Mouse (Mus musculus) spleen, adult 2 months (tissue): ENCODE measurements around the gene Tpm3. TPM values are rescaled to one million over a fixed set of nuclear protein-coding genes. Genes with fewer than 3 reads are reported as not detected.

Source experiments
- DNase-seq, 2 experiments: peaks; one replicate each; pipeline versions ENCODE4 v3.0.0 to v3.0.0-alpha.2; 2012 to 2021; ENCODE audit warnings: low spot score in 2 of 2, low read depth in 1 of 2
- H3K27ac ChIP-seq: fragments of 200-500 bp; 2 replicates; pipeline ENCODE4 v1.5.1; 2012; ENCODE audit warnings: low read length, inconsistent platforms; ENCODE audit not compliant: insufficient read depth
- H3K27me3 ChIP-seq: fragments of 200-500 bp; 2 replicates; pipeline ENCODE4 v1.6.1; 2012; ENCODE audit warnings: mild to moderate bottlenecking, moderate library complexity, low read length, inconsistent platforms; ENCODE audit not compliant: control insufficient read depth, insufficient read depth
- H3K36me3 ChIP-seq: fragments of 200-500 bp; 2 replicates; pipeline ENCODE4 v1.6.1; 2012; ENCODE audit warnings: mild to moderate bottlenecking, low read length, inconsistent platforms; ENCODE audit not compliant: control insufficient read depth, insufficient read depth
- H3K4me1 ChIP-seq: fragments of 200-500 bp; 2 replicates; pipeline ENCODE4 v1.6.1; 2011; ENCODE audit warnings: inconsistent platforms; ENCODE audit not compliant: control insufficient read depth, insufficient read depth, insufficient read length
- H3K4me3 ChIP-seq: fragments of 200-500 bp; 2 replicates; pipeline ENCODE4 v1.5.1; 2011; ENCODE audit warnings: mild to moderate bottlenecking, inconsistent platforms; ENCODE audit not compliant: insufficient read depth, insufficient read length; ENCODE audit errors: extremely low read depth
- CTCF ChIP-seq: fragments of 200-500 bp; IDR thresholded peaks from 2 replicates; pipeline ENCODE4 v1.5.1; 2011; ENCODE audit warnings: mild to moderate bottlenecking, inconsistent platforms; ENCODE audit not compliant: insufficient read depth, insufficient read length, insufficient replicate concordance; ENCODE audit errors: extremely low read depth
- POLR2A ChIP-seq: fragments of 200-500 bp; IDR thresholded peaks from 2 replicates; pipeline ENCODE4 v1.6.1; 2011; ENCODE audit warnings: low read depth, low read length, inconsistent platforms
- WGBS: fragments of 180-500 bp; shearing (Covaris S2); methylation state at CpG from one replicate; pipeline ENCODE4 v1.1.7; 2018; 5-methylcytosine and 5-hydroxymethylcytosine counted together
- polyA plus RNA-seq: library from polyadenylated mRNA; depleted of rRNA; stranded (reverse); fragments of >200 nt; gene quantifications from 2 replicates; pipeline ENCODE4 v1.2.3, GENCODE M21; 2012

Tpm3 gene
- polyA plus RNA-seq, 1 experiment: 141 TPM

DNA sequence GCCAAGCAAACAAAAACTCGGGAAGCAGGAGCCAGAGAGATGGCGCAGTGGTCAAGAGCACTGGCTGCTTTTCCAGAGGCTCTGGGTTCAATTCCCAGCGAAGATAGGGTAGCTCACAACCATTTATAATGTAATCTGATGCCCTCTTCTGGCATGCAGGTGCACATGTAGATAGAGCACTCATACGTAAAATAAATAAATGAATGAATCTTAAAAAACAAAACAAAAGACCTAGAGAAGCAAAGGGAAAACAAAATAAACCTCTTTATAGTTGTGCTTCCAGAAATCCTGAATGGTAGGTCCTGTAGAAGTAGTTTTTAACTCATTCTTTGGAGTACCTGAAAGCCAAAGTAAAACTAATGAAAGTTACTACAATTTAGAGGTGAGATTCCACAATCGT is 5.8 kb downstream of the Tpm3 start:
- peaks cover 5% of the 10 kb centered on the region; the same call in 1 of the 2 replicates for H3K4me1 ChIP-seq
- no peak overlapping the region for H3K4me3 ChIP-seq
- no peak overlapping the region for H3K27ac ChIP-seq
- no peaks in the 10 kb centered on the region for H3K36me3 ChIP-seq
- 60% methylated on average over 5 of the region's 5 CpGs for WGBS
- TF ChIP-seq POLR2A (no peak), CTCF (no peak)
- no peaks in the 10 kb centered on the region for H3K27me3 ChIP-seq
- DNase-seq: no peak

DNA sequence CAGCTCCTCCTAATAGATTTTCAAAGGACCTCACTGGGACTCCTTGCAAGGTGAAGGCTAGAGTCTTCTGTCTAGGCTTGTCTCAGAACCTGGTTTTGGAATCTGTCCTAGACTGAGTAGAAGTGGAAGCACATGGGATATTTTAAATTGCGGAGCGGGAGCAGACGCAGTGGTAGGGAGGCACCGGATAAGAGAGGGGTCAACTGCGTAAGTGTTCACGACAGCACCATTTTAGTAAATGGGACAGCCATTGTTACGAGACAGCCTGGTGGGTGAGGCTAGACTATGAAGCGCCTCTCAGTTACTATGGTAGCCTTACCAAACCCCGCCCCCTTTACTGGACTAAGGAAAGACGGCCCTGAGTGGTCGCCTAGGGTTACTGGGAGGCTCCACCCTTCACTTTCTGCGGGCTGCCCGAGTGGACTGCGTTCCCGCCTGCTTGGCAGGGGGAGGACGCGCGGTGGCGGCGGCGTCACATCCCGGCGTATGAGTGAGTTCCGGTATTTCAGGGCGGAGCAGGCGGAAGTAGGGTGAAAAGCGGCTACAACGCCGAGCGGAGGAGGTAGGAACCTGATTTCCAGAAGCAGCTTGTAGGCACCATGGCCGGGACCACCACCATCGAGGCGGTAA is 6.8 kb downstream of the Tpm3 start:
- TF ChIP-seq POLR2A (no peak; the same call in 1 of the 2 replicates), CTCF (no peak)
- peak overlapping the region; percentile 97 for H3K27ac ChIP-seq
- H3K36me3 ChIP-seq: no peaks in the 10 kb centered on the region
- H3K27me3 ChIP-seq: no peaks in the 10 kb centered on the region
- WGBS: under 1% methylated on average over 33 of the region's 33 CpGs
- H3K4me1 ChIP-seq: peaks cover 13% of the 10 kb centered on the region; the same call in 1 of the 2 replicates
- H3K4me3 ChIP-seq: peak overlapping the region; percentile 83
- peak; percentile 91 to 92 for DNase-seq

DNA sequence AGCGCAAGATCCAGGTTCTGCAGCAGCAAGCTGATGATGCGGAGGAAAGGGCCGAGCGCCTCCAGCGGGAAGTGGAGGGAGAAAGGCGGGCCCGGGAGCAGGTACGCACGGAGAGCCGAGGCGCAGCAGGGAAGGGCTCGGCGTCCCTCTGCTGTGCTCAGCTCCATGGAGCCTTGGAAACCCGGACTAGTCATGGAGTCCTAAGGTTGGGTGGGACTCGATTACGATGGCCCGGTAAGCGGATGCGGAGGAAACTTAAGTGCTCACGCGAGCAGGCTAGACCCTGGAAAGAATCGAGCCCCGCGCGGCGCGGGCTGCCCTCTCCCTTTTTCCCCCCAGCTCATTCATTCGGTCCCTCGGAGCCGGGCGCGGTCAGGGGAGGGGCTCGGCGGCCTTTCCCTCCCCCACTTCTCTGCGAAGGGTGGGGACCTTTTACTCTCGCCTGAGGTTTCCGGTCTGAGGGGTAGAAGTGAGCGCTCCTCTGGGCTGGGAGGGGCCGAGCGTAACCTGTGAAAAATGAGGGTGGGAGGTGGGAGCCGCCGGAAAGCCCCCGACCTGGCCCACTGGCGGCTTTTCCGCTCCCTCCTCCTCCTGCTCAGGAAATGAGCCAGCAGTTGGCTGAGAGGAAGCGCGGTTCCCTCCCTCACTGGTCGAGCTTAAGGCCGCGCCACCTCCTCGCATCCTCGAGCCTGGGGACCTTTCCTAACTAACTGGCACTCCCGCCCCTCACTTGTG is 7.5 kb downstream of the Tpm3 start:
- no peaks in the 10 kb centered on the region for H3K36me3 ChIP-seq
- H3K27ac ChIP-seq: peak overlapping the region; percentile 97
- WGBS: under 1% methylated on average over 53 of the region's 53 CpGs
- H3K4me3 ChIP-seq: peak overlapping the region; percentile 83
- peaks cover 18% of the 10 kb centered on the region; the same call in 1 of the 2 replicates for H3K4me1 ChIP-seq
- DNase-seq: peak; percentile 68 to 88
- H3K27me3 ChIP-seq: no peaks in the 10 kb centered on the region
- no peak for TF ChIP-seq CTCF
- peak; percentile 50 for TF ChIP-seq POLR2A

DNA sequence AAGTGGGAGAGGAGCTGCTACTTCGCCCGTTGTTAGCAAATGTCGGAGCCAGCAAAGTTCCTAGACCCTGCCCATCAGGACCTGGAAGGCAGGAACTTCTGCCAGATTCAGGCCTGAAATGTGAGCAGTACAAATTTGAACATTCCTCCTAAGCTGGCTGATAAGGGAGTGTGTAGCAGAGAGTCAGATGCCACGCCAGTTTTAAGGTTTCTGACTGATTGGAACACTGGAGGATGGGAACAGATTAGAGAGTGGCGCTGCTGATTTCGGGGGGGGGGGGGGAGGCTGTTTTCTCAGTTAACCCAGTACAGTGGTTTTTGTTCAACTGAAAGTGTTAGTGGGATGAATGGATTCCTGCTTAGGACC is 8.0 kb downstream of the Tpm3 start:
- H3K4me1 ChIP-seq: peaks cover 21% of the 10 kb centered on the region; the same call in 1 of the 2 replicates

DNA sequence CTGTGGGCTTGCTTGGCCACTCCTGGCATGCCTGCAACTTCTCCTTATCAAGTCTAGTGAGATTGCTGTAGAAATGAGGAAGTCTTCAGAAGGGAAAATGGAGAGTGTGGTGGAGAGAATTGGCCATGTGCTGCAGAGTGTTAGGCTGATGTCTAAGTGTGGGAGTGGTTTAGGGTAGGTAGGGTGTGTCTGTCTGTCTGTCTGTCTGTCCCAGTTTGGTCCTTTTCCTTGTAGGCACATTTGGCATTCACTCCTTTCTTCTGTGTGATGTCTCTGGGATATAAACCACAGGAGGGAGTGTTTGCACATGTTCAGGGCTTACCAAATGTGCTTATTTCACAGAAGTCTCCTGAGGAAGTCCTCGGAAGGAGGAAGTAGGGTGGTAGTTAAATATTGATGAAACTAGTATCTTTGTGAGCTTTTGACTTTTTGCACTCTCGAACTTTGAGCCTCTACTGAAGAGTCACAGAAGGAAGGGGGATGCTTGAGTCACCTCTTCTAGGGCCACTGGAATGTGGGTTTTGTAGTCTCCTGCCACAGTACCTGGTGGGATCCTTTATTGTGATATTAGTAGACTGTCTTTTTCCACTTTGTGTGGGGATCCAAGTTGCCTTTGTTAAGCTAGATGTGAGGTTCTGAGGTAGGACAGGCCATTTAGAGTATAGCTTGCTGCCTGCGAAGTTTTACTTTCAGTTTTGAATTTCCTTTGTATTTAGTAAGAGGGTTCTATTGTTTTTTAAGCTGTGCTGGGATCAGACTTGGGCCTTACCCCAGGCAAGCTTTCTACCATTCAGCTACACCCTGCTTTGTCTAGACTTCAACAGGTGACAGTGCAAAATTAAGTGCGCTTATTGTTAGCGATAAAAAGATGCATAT is 9.2 kb downstream of the Tpm3 start:
- Histone ChIP-seq H3K27me3 (no peaks in the 10 kb centered on the region), H3K36me3 (0 out of 2 replicates have a peak, but pooled peaks cover 2% of the 10 kb centered on the region), H3K4me3 (peak overlapping the region; percentile 49), H3K4me1 (peaks cover 23% of the 10 kb centered on the region; the same call in 1 of the 2 replicates), H3K27ac (peak overlapping the region; percentile 77)
- 18% methylated on average over 5 of the region's 5 CpGs for WGBS
- TF ChIP-seq CTCF (no peak), POLR2A (no peak)
- DNase-seq: peak in 1 of 2 experiments; percentile 50

More for the DNA sequence above, 8.0 kb downstream of the Tpm3 start:
- WGBS: 1% methylated on average over 6 of the region's 6 CpGs
- Histone ChIP-seq H3K4me3 (peak overlapping the region; percentile 83), H3K27me3 (no peaks in the 10 kb centered on the region), H3K36me3 (no peaks in the 10 kb centered on the region), H3K27ac (peak overlapping the region; percentile 97)
- no peak for DNase-seq
- no peak for TF ChIP-seq CTCF
- no peak for TF ChIP-seq POLR2A

DNA sequence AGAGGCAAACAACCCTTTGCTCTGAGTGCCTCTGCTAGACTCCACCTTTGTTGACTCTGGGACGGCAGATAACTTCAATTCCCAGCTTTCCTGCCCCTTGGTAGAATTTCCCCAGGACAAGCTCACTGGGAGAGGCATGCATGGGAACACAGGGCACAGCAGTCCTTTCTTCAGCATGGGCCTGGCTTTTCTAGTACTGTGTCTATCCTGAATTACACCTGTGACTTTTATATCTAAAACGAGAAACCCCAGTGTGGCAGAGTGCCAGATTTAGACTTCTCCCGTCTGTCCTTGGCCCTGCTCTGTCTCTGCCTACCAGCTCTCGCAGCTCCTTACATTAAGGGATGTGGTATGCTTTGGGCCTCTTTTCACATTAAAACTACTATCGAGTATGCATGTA is 10.6 kb downstream of the Tpm3 start:
- WGBS: 20% methylated on average over 5 of the region's 5 CpGs
- H3K4me1 ChIP-seq: peaks cover 23% of the 10 kb centered on the region; the same call in 1 of the 2 replicates
- DNase-seq: no peak
- TF ChIP-seq CTCF (no peak), POLR2A (no peak)
- H3K27ac ChIP-seq: peak overlapping the region; percentile 61
- H3K36me3 ChIP-seq: peaks cover 12% of the 10 kb centered on the region
- 0 out of 2 replicates have a peak overlapping the region, but pooled peaks have one; percentile 0 for H3K4me3 ChIP-seq
- H3K27me3 ChIP-seq: no peaks in the 10 kb centered on the region
